Mouse (Mus musculus) E14TG2a.4 (cell line): ENCODE results near the gene Flywch1.

Experiments
- CTCF ChIP-seq: conservative IDR thresholded peaks from 2 replicates; pipeline ENCODE4 v1.5.1; 2014; ENCODE audit warnings: low read length
- POU5F1 ChIP-seq: IDR thresholded peaks from 2 replicates; pipeline ENCODE4 v1.6.1; 2014; ENCODE audit warnings: low read length, borderline replicate concordance

DNA sequence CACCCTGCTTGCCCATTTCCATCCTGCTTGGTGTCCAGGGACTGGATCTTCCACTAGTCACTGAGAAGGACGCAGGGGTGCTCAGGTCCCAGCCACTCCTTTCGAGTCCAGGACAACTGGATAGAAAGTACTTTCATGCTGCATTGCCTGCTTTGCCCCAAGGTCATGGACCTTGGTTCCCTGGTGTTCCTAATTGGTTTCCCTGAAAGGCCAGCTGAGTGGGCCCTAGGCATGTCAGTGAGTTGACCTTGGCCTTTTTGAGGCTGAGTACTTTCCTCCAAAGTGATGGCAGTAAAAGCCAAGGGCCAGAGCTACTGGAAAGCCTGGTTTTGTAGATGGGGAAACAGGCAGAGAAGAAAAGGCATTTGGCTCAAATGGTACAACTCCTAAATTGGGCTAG, 49.5 kb downstream of the Flywch1 start:
- TF ChIP-seq POU5F1 = no peak
- no peak for TF ChIP-seq CTCF
